Mouse (Mus musculus): ENCODE measurements around the gene Gm9803. TPM values are rescaled to one million over a fixed set of nuclear protein-coding genes. Genes with fewer than 3 reads are reported as not detected.

Gene Gm9803
- polyA plus RNA-seq, 1 experiment from 2014 or later = 8.3 TPM

DNA sequence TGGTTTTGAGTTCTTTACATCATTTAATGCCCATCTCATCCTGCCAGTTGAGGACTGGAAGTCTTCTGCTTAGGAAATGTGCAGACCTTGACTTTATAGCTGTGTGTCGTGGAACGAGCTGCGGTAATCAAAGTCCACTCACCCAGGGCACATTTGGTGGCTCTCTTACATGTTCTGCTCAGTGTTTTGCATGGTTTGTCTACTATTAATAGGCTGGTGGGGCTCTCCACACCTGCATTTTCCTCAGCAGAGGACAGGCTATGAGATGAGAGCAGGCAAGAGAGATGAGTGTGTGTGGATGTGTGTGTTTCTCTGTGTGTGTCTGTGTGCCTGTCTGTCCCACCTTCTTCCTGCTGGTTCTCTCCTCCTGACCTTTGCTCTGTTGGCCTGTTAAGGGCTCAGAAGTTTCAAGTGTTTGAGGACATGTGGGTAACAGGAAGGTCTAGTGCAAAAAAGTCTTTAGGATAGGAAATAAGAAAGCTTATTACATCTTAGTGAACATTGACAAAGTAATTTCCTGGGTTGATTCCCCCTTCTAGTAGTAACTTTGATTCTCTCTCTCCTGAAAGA, 36.4 kb upstream of the Gm9803 start:
- H3K4me1 ChIP-seq = peaks cover 49% of the 10 kb centered on the region
- no peaks in the 10 kb centered on the region for H3K27me3 ChIP-seq
- H3K9me3 ChIP-seq (replicated peaks) = no peaks in the 10 kb centered on the region
- 0 out of 2 replicates have a peak overlapping the region, but pooled peaks have one; percentile 37 for H3K27ac ChIP-seq
- 56% methylated on average over 3 of the region's 3 CpGs for WGBS
- no peak overlapping the region for H3K4me3 ChIP-seq (replicated peaks)
- H3K9ac ChIP-seq = no peak overlapping the region
- ATAC-seq (replicated peaks; ENCODE audit: low FRiP score) = no peak
- H3K36me3 ChIP-seq = no peaks in the 10 kb centered on the region
- no peak overlapping the region for H3K4me2 ChIP-seq

DNA sequence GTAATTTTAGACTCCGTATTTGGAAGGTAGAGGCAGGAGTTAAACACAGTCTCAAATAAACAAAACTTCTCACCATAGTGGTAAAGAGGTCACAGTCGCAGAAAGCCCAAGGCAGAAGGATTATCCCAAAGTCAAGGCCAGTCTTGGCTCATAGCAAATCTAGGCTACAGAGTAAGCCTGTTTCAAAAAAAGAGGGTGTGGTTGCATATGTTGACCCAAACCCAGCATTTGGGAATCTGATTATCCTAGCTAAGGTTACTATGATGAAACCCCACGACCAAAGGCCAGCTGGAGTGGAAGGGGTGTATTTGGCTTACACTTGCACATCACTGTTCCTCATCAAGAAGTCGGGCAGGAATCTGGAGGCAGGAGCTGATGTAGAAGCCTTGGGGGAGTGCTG, 35.6 kb upstream of the Gm9803 start:
- 57% methylated on average over 4 of the region's 4 CpGs for WGBS
- Histone ChIP-seq H3K9ac (no peak overlapping the region), H3K4me2 (no peak overlapping the region), H3K27me3 (no peaks in the 10 kb centered on the region), H3K9me3 (replicated peaks) (no peaks in the 10 kb centered on the region), H3K4me1 (peaks cover 42% of the 10 kb centered on the region), H3K27ac (no peak overlapping the region), H3K4me3 (replicated peaks) (no peak overlapping the region), H3K36me3 (no peaks in the 10 kb centered on the region)
- ATAC-seq (replicated peaks; ENCODE audit: low FRiP score) = no peak

DNA sequence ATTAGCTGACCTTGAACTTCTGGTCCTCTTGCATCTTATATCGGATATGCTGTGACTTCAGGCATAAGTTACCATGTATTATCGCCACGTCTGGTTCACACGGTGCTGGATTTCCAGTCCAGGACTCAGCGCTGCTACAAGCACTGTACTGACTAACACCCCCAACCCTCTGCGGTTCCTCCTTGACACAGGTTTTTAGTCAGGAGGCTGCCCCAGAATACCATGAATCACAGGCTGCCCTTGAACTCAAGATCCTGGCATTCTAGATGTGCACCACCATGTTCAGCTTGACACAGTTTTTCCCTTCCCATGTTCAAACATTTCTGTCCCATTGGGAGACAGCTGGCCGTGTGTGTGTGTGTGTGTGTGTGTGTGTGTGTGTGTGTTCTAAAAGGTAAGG, 34.7 kb upstream of the Gm9803 start:
- no peaks in the 10 kb centered on the region for H3K9me3 ChIP-seq (replicated peaks)
- no peak overlapping the region for H3K9ac ChIP-seq
- H3K27ac ChIP-seq = peak overlapping the region; percentile 63
- 83% methylated on average over 7 of the region's 7 CpGs for WGBS
- H3K4me3 ChIP-seq (replicated peaks) = no peak overlapping the region
- no peak for ATAC-seq (replicated peaks; ENCODE audit: low FRiP score)
- peaks cover 4% of the 10 kb centered on the region; the same call in 1 of the 2 replicates for H3K36me3 ChIP-seq
- H3K4me2 ChIP-seq = no peak overlapping the region
- peaks cover 36% of the 10 kb centered on the region for H3K4me1 ChIP-seq
- no peaks in the 10 kb centered on the region for H3K27me3 ChIP-seq

DNA sequence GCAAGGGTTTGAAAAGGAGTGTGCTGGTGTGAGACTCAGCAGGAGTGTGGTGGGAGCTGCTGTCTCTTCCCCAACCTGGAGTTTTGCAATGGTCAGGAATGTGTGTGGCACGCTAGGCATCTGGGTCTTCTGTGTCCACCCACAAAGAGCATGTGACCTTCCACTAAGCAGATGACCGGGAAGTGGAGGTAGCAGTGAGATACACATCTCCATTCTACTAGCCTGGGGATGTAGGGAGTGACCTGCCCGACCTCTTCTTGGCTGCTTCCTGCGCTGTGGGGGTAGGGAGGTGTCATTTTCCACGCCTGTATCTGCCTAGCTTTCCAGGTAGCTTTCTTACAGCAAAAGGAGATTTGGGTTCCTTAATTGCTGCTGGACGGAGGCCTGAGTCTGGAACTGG, 34.3 kb upstream of the Gm9803 start:
- WGBS = 14% methylated on average over 6 of the region's 6 CpGs
- Histone ChIP-seq H3K27me3 (no peaks in the 10 kb centered on the region), H3K9me3 (replicated peaks) (no peaks in the 10 kb centered on the region), H3K4me2 (no peak overlapping the region), H3K9ac (no peak overlapping the region), H3K4me1 (peaks cover 34% of the 10 kb centered on the region), H3K27ac (peak overlapping the region; percentile 63), H3K4me3 (replicated peaks) (no peak overlapping the region), H3K36me3 (peaks cover 8% of the 10 kb centered on the region)
- peak; percentile 80 for ATAC-seq (replicated peaks; ENCODE audit: low FRiP score)

DNA sequence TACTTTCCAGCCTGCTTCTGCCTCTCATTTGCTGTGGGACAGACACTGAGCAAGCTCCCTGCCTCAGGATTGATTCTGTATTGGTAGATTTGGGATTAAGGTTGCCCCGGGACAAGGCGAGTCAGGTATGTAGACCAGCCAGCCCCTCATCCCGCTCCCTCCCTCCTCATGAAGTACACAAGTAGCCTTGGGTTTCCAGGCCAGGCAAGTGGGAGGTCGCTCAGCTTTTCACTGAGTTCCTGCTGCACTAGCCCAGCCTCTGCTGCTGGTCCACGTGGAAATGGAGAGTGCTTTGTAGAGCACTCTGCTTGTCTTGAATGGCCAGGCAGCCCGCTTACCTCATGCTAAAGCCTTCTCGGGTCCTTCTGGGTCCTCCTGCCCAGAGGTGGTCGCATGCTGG, 33.9 kb upstream of the Gm9803 start:
- Histone ChIP-seq H3K4me2 (no peak overlapping the region), H3K27ac (peak overlapping the region; percentile 63), H3K9ac (no peak overlapping the region), H3K4me3 (replicated peaks) (no peak overlapping the region), H3K9me3 (replicated peaks) (no peaks in the 10 kb centered on the region), H3K27me3 (no peaks in the 10 kb centered on the region), H3K4me1 (peaks cover 34% of the 10 kb centered on the region), H3K36me3 (peaks cover 13% of the 10 kb centered on the region)
- 66% methylated on average over 8 of the region's 8 CpGs for WGBS
- ATAC-seq (replicated peaks; ENCODE audit: low FRiP score) = 0 out of 2 replicates have a peak, but pooled peaks have one; percentile 5

DNA sequence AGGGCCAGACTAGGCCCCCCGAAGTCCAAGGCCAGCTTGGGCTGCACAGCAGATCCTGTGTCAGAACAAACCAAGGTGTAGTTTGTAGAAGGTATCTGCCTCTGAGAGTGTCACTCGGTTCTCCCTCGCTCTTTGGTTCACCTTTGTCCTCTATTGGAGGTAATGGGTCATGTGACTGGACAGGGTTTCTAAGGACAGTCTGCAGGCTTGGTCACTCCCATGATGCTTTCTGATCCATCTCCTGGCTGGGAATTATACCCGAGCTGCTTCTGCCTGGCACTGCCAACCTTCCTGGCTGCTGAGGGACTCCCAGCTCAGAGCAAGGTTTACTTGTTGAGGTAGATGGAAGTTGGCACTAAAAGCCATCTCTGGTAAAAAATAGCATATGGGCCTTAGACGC, 33.0 kb upstream of the Gm9803 start:
- Histone ChIP-seq H3K4me1 (peaks cover 31% of the 10 kb centered on the region), H3K27ac (no peak overlapping the region), H3K36me3 (peaks cover 21% of the 10 kb centered on the region), H3K9ac (no peak overlapping the region), H3K4me3 (replicated peaks) (no peak overlapping the region), H3K4me2 (no peak overlapping the region), H3K27me3 (no peaks in the 10 kb centered on the region), H3K9me3 (replicated peaks) (no peaks in the 10 kb centered on the region)
- ATAC-seq (replicated peaks; ENCODE audit: low FRiP score) = no peak
- WGBS = 82% methylated on average over 5 of the region's 5 CpGs

DNA sequence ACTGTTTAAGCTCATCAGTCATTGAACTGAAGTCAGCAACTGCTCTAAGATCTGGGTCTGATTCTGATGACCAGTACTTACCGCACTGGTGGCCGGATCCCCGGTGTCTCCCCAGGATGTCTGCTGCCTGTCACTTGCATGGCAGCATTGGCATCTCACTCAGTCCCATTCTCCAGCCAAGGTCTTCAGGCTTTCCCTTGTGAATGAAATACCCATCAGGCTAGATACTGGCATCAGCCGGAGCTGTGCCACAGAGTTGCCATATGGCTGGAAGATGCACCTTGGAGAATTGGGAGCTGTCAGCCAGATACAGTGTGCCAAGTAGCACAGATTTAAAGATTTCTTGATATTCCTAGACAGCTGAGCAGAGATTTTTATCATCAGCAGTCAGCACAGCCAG, 21.3 kb upstream of the Gm9803 start:
- Histone ChIP-seq H3K9me3 (replicated peaks) (no peaks in the 10 kb centered on the region), H3K4me1 (no peaks in the 10 kb centered on the region), H3K36me3 (peaks cover 72% of the 10 kb centered on the region), H3K27me3 (no peaks in the 10 kb centered on the region), H3K9ac (no peak overlapping the region), H3K27ac (no peak overlapping the region), H3K4me2 (no peak overlapping the region), H3K4me3 (replicated peaks) (no peak overlapping the region)
- ATAC-seq (replicated peaks; ENCODE audit: low FRiP score) = no peak
- WGBS = 95% methylated on average over 4 of the region's 4 CpGs

DNA sequence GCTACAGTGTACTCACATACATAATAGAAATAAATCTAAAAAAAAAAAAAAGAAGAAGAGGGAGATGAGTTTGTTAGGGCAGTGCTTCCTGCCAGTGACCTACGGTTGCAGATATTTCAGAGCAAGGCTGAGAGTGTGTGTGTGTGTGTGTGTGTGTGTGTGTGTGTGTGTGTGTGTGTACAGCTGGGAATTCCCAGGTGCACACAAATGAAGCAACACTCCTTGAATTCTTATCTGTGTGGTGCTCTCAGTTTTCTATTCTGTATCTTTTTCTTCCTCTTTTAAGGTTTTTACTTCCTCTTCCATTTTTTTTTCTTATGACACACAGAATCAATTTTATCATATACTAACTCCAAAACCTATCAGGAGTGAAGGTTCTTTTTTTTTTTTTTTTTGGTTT, 19.6 kb upstream of the Gm9803 start:
- Histone ChIP-seq H3K4me3 (replicated peaks) (no peak overlapping the region), H3K4me1 (no peaks in the 10 kb centered on the region), H3K9me3 (replicated peaks) (no peaks in the 10 kb centered on the region), H3K36me3 (peaks cover 64% of the 10 kb centered on the region), H3K4me2 (no peak overlapping the region), H3K27me3 (no peaks in the 10 kb centered on the region), H3K27ac (no peak overlapping the region), H3K9ac (no peak overlapping the region)
- ATAC-seq (replicated peaks; ENCODE audit: low FRiP score) = no peak
- WGBS = 71% methylated on average over 1 of the region's 1 CpGs

DNA sequence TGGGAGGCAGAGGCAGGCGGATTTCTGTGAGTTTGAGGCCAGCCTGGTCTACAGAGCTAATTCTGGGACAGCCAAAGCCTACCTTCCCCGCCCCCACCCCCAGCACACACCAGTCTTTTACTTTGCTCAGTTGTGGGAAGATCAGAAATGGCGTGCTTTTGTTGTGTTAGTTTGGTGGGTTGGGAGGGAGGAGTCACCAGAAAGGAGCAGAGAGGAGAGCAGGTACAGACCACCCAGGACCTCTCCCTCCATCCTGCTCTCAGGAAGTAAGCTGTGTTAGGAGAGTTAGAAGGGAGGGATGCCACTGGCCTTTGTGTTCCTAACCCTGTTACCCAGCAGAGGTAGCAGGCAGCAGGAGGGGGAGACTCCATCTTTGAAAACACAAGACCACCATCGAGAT, 16.8 kb upstream of the Gm9803 start:
- Histone ChIP-seq H3K36me3 (peaks cover 67% of the 10 kb centered on the region), H3K27ac (no peak overlapping the region)

DNA sequence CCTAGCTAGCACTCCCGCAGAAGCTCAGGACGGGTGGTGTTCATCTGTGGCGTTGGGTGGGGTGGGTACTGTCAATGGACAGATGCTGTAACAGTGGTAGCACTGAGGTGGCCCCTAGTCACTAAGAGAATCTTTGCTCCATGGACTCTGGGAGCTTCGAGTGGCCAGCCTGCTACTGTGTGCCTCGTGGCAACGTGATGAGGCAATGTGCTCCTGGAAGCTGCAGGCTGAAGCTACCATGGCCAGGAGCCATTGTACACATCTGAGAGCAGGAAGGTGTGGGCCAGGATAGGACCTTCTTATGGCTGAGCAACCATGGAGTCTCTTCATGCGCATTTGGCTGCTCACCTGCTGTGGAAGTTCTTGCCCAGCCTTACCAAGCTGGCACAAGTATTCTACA, 14.7 kb upstream of the Gm9803 start:
- Histone ChIP-seq H3K4me1 (0 out of 2 replicates have a peak, but pooled peaks cover 4% of the 10 kb centered on the region), H3K4me2 (no peak overlapping the region), H3K9ac (no peak overlapping the region), H3K27me3 (no peaks in the 10 kb centered on the region), H3K4me3 (replicated peaks) (no peak overlapping the region), H3K36me3 (peaks cover 68% of the 10 kb centered on the region), H3K27ac (no peak overlapping the region), H3K9me3 (replicated peaks) (no peaks in the 10 kb centered on the region)
- ATAC-seq (replicated peaks; ENCODE audit: low FRiP score) = no peak
- over 99% methylated on average over 7 of the region's 7 CpGs for WGBS

More for the DNA sequence above, 16.8 kb upstream of the Gm9803 start:
- Histone ChIP-seq H3K4me3 (replicated peaks) (no peak overlapping the region), H3K27me3 (no peaks in the 10 kb centered on the region), H3K9me3 (replicated peaks) (no peaks in the 10 kb centered on the region), H3K9ac (no peak overlapping the region), H3K4me1 (no peaks in the 10 kb centered on the region), H3K4me2 (no peak overlapping the region)
- WGBS = 82% methylated on average over 4 of the region's 4 CpGs
- no peak for ATAC-seq (replicated peaks; ENCODE audit: low FRiP score)

DNA sequence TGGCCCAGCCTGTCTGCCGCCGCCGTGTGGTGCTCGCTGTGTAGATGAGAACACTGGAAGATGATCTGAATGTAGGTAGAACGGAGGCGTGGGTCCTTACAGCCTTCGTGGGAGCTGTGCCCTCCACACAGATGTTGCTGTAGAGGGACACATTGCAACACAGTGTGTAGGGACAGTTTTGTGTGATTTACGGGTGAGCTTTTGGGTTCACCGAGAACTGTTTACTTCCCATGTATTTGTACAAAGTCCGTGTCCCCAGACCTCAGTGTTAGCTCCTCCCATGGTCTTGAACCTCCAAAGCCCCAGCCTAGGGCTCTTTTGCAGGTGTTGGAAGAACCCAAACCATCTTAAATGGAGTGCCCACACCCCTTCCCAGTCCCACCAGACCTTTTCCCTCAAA, 10.9 kb upstream of the Gm9803 start:
- Histone ChIP-seq H3K9ac (no peak overlapping the region), H3K9me3 (replicated peaks) (no peaks in the 10 kb centered on the region), H3K4me2 (no peak overlapping the region), H3K36me3 (peaks cover 61% of the 10 kb centered on the region), H3K27ac (no peak overlapping the region), H3K4me1 (peaks cover 26% of the 10 kb centered on the region), H3K27me3 (no peaks in the 10 kb centered on the region), H3K4me3 (replicated peaks) (no peak overlapping the region)
- ATAC-seq (replicated peaks; ENCODE audit: low FRiP score) = no peak
- WGBS = 85% methylated on average over 10 of the region's 10 CpGs

DNA sequence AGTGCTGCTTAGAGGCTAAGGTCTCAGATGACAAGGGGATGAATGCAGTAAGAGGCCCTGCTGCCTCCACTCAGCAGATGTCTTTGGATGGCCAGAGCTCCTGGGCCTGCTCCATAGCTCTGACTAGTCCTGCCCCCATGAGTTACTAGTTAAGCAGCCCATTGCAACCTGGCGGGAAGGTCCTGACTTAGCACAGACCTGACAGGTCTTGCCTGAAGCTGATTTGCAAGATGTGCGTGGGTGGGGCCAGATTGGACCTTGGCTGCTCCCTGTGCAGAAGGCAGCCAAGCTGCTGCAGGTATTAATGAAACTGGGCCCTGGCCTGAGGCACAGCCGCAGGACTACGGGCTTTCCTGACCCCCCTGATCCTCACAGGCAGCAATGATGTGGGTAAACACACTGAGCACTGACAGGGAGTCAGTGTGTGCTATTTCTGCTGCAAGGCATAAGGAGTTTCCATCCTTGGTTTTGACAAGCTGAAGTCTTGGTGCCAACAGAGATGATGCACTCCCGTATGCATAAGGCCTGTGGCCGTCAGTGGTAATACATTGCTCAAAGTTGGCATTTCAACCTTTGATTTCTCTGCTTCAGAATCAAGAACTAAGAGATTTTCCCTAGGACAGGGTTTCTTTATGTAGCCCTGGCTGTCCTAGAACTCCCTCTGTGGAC, 6.8 kb upstream of the Gm9803 start:
- H3K9ac ChIP-seq = no peak overlapping the region
- ATAC-seq (replicated peaks; ENCODE audit: low FRiP score) = peak; percentile 52; the same call in 1 of the 2 replicates
- H3K4me1 ChIP-seq = peaks cover 26% of the 10 kb centered on the region
- H3K4me2 ChIP-seq = no peak overlapping the region
- H3K36me3 ChIP-seq = peaks cover 28% of the 10 kb centered on the region
- H3K4me3 ChIP-seq (replicated peaks) = no peak overlapping the region
- WGBS = 55% methylated on average over 6 of the region's 6 CpGs
- H3K27me3 ChIP-seq = no peaks in the 10 kb centered on the region
- peak overlapping the region; percentile 74 for H3K27ac ChIP-seq
- no peaks in the 10 kb centered on the region for H3K9me3 ChIP-seq (replicated peaks)

All from kidney, embryonic 15.5 days (tissue).